Mouse (Mus musculus) heart, embryonic 14.5 days (tissue): ENCODE measurements around the gene Tas1r3. TPM values are rescaled to one million over a fixed set of nuclear protein-coding genes. Genes with fewer than 3 reads are reported as not detected.

Source experiments
- ATAC-seq: fragments of 200-750 bp; cut with Nextera tagmentation; 2 replicates; pipeline ENCODE4 v1.8.0; 2017; ENCODE audit warnings: low read depth, moderate TSS enrichment; ENCODE audit not compliant: insufficient number of reproducible peaks, insufficient read depth, low FRiP score
- H3K27ac ChIP-seq, 2 experiments: fragments of 200-500 bp in 1 of 2; fragments of 300-500 bp in 1 of 2; sonication (generic) in 1 of 2; replicated peaks in 1 of 2; 2 replicates each; pipeline ENCODE4 v1.5.1; 2012 to 2014; ENCODE audit warnings: low read depth in 2 of 2, low read length in 2 of 2, control low read depth in 1 of 2, mild to moderate bottlenecking in 1 of 2, mixed read lengths in 1 of 2; ENCODE audit not compliant: control insufficient read depth in 1 of 2, insufficient read depth in 1 of 2
- H3K27me3 ChIP-seq: fragments of 300-500 bp; sonication (generic); 2 replicates; pipeline ENCODE4 v1.6.1; 2014; ENCODE audit warnings: mild to moderate bottlenecking, low read length, control low read depth; ENCODE audit not compliant: control insufficient read depth, insufficient read depth
- H3K36me3 ChIP-seq: fragments of 300-500 bp; sonication (generic); 2 replicates; pipeline ENCODE4 v1.6.1; 2014; ENCODE audit warnings: mild to moderate bottlenecking, control low read depth, low read length, mixed read lengths; ENCODE audit not compliant: control insufficient read depth, insufficient read depth
- H3K4me1 ChIP-seq, 2 experiments: fragments of 200-500 bp in 1 of 2; fragments of 300-500 bp in 1 of 2; sonication (generic) in 1 of 2; 2 replicates each; pipeline ENCODE4 v1.6.1; 2012 to 2014; ENCODE audit warnings: low read length in 2 of 2, control low read depth in 1 of 2, mixed read lengths in 1 of 2; ENCODE audit not compliant: control insufficient read depth in 2 of 2, insufficient read depth in 2 of 2
- H3K4me2 ChIP-seq: fragments of 300-500 bp; sonication (generic); 2 replicates; pipeline ENCODE4 v1.6.1; 2014; ENCODE audit warnings: mild to moderate bottlenecking, low read length
- H3K4me3 ChIP-seq, 2 experiments: fragments of 200-500 bp in 1 of 2; fragments of 300-500 bp in 1 of 2; sonication (generic) in 1 of 2; 2 replicates each; pipeline ENCODE4 v1.5.1; 2012 to 2014; ENCODE audit warnings: low read length in 2 of 2, mild to moderate bottlenecking in 2 of 2, control low read depth in 1 of 2, low read depth in 1 of 2, moderate library complexity in 1 of 2; ENCODE audit not compliant: control insufficient read depth in 1 of 2, insufficient read depth in 1 of 2
- H3K9ac ChIP-seq: fragments of 300-500 bp; sonication (generic); 2 replicates; pipeline ENCODE4 v1.6.1; 2014; ENCODE audit warnings: mild to moderate bottlenecking, low read length
- H3K9me3 ChIP-seq: fragments of 300-500 bp; sonication (generic); 2 replicates; pipeline ENCODE4 v1.6.1; 2016; ENCODE audit warnings: low read length, control low read depth; ENCODE audit not compliant: control insufficient read depth
- WGBS: fragments of 180-500 bp; shearing (Covaris S2); extraction: QIAGEN DNeasy Blood & Tissue Kit; methylation state at CpG from one replicate; pipeline ENCODE4 v1.1.7; 2014; 5-methylcytosine and 5-hydroxymethylcytosine counted together
- polyA plus RNA-seq: library from polyadenylated mRNA; unstranded; fragments of >200 nt; fragmentation: Nextera tagmentation; extraction: Ambion mirVana; gene quantifications from 2 replicates; pipeline ENCODE4 v1.2.1, GENCODE M21; 2014

Gene Tas1r3
- 0.09 and 0.12 TPM in 2 replicates for polyA plus RNA-seq

DNA sequence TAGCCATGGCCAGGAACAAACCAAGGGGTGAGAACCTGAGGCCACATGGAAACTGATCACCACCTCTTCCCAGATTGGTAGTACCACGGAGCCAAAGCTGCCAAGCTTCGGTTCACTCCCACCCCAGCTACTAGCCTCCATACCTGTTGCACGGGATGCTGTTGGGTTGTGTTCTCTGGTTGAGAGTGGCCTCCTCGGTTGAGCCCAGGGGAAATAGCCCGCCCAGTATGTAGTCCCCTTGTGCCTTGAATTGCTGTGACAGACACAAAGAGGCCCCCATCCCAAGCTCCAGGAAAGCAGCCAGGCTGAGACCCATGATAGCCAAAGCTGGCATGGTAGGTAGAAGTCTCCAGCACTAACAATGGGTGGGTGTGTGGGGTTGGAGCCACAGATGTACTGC lies at the start of gene Tas1r3:
TSS of gene Tas1r3 (minus strand) at position 362 of the 400 bp plus-strand sequence.
- Histone ChIP-seq H3K4me1 (no peaks in the 10 kb centered on the region), H3K9me3 (no peaks in the 10 kb centered on the region), H3K9ac (no peak within 1 kb of the TSS), H3K4me2 (no peak within 1 kb of the TSS), H3K27ac (no peak within 1 kb of the TSS), H3K27me3 (no peaks in the 10 kb centered on the region), H3K4me3 (no peak within 1 kb of the TSS), H3K36me3 (peaks cover 48% of the 10 kb centered on the region)
- no peak for ATAC-seq
- 78% methylated on average over 5 of the region's 5 CpGs for WGBS

GRCm38 (mm10) chr4:155908751-155909150 lies 45.6 kb upstream of the Tas1r3 start:
- Histone ChIP-seq H3K9ac (no peak overlapping the region), H3K4me1 (no peaks in the 10 kb centered on the region), H3K4me2 (no peak overlapping the region), H3K27me3 (no peaks in the 10 kb centered on the region), H3K4me3 (no peak overlapping the region), H3K36me3 (peaks cover 26% of the 10 kb centered on the region), H3K9me3 (no peaks in the 10 kb centered on the region), H3K27ac (no peak overlapping the region)
- ATAC-seq: no peak
- WGBS: 81% methylated on average over 4 of the region's 4 CpGs

DNA sequence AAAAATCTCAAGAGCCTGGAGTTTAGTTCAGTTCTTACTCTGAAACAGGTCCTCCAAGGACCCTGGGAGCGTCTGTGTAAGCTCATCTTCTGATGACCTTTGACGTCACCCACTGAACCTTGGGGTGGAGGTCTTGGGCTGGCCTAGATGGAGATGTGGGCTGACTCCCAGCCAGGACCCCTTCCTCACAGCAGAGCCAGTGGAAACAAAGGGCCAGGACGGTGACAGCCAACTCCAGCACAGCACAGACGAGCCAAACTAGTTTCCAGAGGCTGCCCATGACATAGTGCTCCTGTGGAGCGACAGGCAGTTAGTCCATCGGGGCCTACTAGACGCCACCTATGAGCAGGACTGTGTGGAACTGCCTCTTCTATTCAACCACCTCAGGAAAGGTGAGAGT lies 45.1 kb upstream of the Tas1r3 start:
- WGBS: 70% methylated on average over 7 of the region's 7 CpGs
- Histone ChIP-seq H3K9me3 (no peaks in the 10 kb centered on the region), H3K4me3 (no peak overlapping the region), H3K4me1 (no peaks in the 10 kb centered on the region), H3K27ac (no peak overlapping the region), H3K4me2 (no peak overlapping the region), H3K27me3 (no peaks in the 10 kb centered on the region), H3K36me3 (peaks cover 31% of the 10 kb centered on the region), H3K9ac (no peak overlapping the region)
- no peak for ATAC-seq

DNA sequence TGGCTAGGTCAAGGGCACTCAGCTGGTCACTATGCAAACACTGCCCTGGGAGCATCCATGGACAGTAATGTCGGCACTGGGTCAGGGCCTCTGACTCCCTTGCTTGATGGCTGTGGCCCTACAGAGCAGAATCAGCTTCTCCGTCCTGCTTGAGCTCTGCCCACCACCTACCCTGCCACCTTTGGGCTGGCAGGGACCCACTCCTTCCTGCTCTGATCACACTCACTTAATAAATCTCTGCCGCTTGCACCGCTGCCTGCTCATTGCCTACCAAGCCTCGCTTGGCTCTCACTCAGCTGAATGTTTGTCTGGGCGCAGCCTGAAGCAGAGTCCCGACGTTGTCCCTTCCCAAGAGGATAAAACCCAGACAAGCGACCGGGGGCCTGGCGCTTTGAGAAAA lies 43.8 kb upstream of the Tas1r3 start:
- WGBS: 65% methylated on average over 11 of the region's 11 CpGs
- H3K27me3 ChIP-seq: no peaks in the 10 kb centered on the region
- no peaks in the 10 kb centered on the region for H3K9me3 ChIP-seq
- no peak overlapping the region for H3K4me2 ChIP-seq
- no peaks in the 10 kb centered on the region for H3K4me1 ChIP-seq
- no peak overlapping the region for H3K4me3 ChIP-seq
- peaks cover 43% of the 10 kb centered on the region for H3K36me3 ChIP-seq
- no peak overlapping the region for H3K9ac ChIP-seq
- H3K27ac ChIP-seq: no peak overlapping the region
- ATAC-seq: no peak

- WGBS: 80% methylated on average over 9 of the region's 9 CpGs
- H3K27me3 ChIP-seq: no peaks in the 10 kb centered on the region
- no peak overlapping the region for H3K9ac ChIP-seq
- peaks cover 2 to 4% of the 10 kb centered on the region in 2 experiments; a peak in 3 of 4 replicates for H3K4me1 ChIP-seq
- no peaks in the 10 kb centered on the region for H3K9me3 ChIP-seq
- ATAC-seq: no peak
- H3K27ac ChIP-seq: no peak overlapping the region
- H3K36me3 ChIP-seq: peaks cover 50% of the 10 kb centered on the region
- no peak overlapping the region for H3K4me2 ChIP-seq
- H3K4me3 ChIP-seq: no peak overlapping the region
Observed at GRCm38 (mm10) chr4:155906125-155906524, 43.0 kb upstream of the Tas1r3 start.

DNA sequence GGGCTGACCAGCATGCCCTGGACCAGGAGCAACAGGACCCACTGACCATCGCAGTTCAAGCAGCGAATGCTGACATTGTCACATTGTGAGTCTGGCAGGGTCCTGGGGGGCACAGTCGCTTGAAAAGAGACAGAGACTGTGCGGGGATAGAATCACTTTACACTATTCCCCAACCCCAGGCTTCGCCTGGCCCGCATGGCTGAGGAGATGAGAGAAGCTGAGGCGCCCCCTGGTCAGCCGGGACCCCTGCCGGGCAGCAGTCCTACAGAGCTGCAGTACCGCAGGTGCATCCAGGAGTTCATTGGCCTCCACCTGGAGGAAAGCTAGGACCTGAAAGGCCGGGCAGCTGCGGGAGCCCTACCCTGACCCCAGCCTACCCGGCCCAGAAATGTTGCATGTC lies 42.5 kb upstream of the Tas1r3 start:
- Histone ChIP-seq H3K4me1 (peaks cover 7 to 8% of the 10 kb centered on the region in 2 experiments; a peak in 3 of 4 replicates), H3K27ac (no peak overlapping the region), H3K4me2 (no peak overlapping the region), H3K4me3 (no peak overlapping the region), H3K9me3 (no peaks in the 10 kb centered on the region), H3K9ac (no peak overlapping the region), H3K27me3 (no peaks in the 10 kb centered on the region), H3K36me3 (peaks cover 55% of the 10 kb centered on the region)
- WGBS: 86% methylated on average over 13 of the region's 13 CpGs
- ATAC-seq: no peak

DNA sequence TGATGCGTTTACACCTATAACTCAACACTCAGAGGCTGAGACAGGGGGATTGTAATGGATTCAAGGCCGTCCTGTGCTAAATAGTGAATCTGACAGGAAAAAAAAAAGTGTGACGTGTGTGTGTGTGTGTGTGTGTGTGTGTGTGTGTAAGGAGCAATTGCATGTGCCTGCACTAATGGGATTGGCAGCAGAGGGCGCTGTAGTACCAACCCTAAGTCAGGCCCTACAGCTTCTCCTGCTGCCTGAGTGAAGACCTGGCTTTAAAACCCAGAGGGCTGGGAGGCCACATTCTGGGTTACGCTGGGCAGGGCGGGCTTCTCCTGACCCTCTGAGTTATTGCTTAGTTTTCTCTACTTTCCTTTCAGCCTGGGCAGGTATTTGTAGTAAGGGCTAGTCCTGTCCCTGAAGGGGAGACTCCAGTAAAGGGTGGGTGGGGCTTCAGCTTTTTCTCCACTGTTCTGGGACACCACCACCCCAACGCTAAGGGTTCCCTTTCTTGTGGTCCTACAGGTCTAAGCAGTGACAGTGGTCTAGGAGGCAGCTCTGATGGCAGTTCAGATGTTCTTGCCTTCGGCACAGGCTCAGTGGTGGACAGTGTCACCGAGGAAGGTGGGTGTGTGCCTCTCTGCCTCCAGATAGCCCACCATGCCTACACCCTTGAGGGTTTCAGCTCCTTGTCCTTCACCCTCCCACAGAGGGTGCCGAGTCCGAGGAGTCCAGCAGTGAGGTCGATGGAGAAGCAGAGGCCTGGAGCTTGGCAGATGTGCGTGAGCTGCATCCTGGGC lies 41.3 kb upstream of the Tas1r3 start:
- WGBS: 83% methylated on average over 13 of the region's 13 CpGs
- Histone ChIP-seq H3K27ac (no peak overlapping the region), H3K4me2 (no peak overlapping the region), H3K9me3 (no peaks in the 10 kb centered on the region), H3K4me1 (peaks cover 7 to 8% of the 10 kb centered on the region in 2 experiments; a peak in 3 of 4 replicates), H3K27me3 (no peaks in the 10 kb centered on the region), H3K36me3 (peaks cover 66% of the 10 kb centered on the region), H3K4me3 (no peak overlapping the region), H3K9ac (no peak overlapping the region)
- no peak for ATAC-seq

- Histone ChIP-seq H3K9me3 (no peaks in the 10 kb centered on the region), H3K9ac (no peak overlapping the region), H3K4me3 (no peak overlapping the region), H3K4me2 (no peak overlapping the region), H3K4me1 (peaks cover 7 to 8% of the 10 kb centered on the region in 2 experiments; a peak in 3 of 4 replicates), H3K27me3 (no peaks in the 10 kb centered on the region), H3K36me3 (peaks cover 79% of the 10 kb centered on the region), H3K27ac (no peak overlapping the region)
- ATAC-seq: no peak
- WGBS: 92% methylated on average over 13 of the region's 13 CpGs
Observed at GRCm38 (mm10) chr4:155903246-155903645, 40.1 kb upstream of the Tas1r3 start.
